Mouse (Mus musculus): ENCODE measurements at regions not wholly inside any gene's neighbourhood (a gene's known extent, or its start where the extent isn't known, plus 50 kb on each side); places are given as distances from the start of the nearest gene placed in this dataset.

DNA sequence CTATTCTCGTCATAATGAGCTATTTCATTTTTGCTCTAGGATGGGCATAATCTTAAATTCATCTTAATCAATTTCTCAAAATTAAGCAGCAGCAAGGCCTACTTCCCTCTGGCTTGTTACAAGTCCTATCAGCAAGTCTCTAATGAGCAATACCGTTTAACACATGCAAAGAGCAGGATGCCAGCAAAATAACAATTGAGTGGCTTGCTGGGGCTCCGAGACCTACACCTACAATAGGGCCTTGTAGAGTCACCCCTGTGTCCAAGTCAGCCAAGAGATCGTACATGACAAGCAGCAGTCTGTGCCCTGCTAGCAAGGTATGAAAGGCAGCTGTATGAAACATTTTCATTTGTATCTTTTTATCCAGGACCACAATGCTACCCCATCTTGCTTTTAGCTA lies 169.7 kb upstream of the Phyhipl start:
- TF ChIP-seq POLR2A (IDR thresholded peaks at IDR 0.05; ENCODE audit: insufficient read depth, low read length) (no peak), CTCF (IDR thresholded peaks at IDR 0.05; ENCODE audit: low read depth, low read length) (no peak), EP300 (IDR thresholded peaks at IDR 0.05; ENCODE audit: insufficient read depth, low read depth, low read length) (no peak)

All from ES-Bruce4 (cell line).